Mouse (Mus musculus): ENCODE measurements at regions not wholly inside any gene's neighbourhood (a gene's known extent, or its start where the extent isn't known, plus 50 kb on each side); places are given as distances from the start of the nearest gene placed in this dataset.

DNA sequence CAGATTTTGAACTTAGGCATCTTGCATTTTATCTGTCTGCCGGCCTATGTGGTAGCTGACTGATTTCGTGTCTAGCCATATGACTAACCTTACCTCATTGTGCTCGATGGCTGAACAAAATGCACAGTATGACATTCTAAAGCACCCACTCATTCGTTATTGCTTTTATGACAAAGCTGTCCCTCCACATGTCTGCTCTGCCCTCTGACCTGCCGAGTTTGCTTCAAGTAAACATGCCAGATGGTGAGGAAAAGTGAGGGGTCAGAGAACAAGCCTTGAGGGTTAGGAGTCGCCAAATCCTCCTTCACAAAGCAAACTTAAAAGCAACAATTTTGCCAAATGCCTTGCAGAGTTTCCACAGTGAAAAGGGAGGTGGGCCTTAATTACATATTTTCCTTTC, 196.0 kb upstream of the Elavl2 start:
- no peaks in the 10 kb centered on the region for H3K4me1 ChIP-seq (replicated peaks; ENCODE audit: low read depth, low read length)
- TF ChIP-seq POU5F1 (IDR thresholded peaks at IDR 0.05; ENCODE audit: borderline replicate concordance, low read length) = no peak
- no peak for TF ChIP-seq CTCF (conservative IDR thresholded peaks at IDR 0.05; ENCODE audit: low read length)
- no peak for TF ChIP-seq NANOG (IDR thresholded peaks at IDR 0.05; ENCODE audit: borderline replicate concordance, low read length)
- H3K4me3 ChIP-seq (replicated peaks; ENCODE audit: low read length) = no peak overlapping the region

DNA sequence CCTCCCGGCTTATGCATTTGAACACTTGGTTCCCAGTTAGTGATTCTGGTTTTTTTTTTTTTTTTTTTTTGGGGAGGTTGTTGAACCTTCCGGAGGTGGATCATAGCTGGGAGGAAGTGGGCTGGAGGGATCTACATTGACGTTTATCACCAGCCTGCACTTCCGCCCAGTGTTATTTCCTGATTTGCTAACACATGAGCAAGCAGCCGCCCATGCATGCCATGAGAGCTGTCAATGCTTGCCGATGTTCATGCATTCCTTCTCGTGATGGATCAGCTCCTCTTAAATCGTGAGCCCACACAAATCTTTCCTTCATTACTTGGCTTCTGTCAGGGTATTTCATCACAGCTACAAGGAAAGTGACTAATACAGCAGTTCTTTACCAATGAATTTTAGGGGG, 195.2 kb upstream of the Elavl2 start:
- Histone ChIP-seq H3K27me3 (ENCODE audit: insufficient read depth, low read length) (no peaks in the 10 kb centered on the region), H3K4me3 (replicated peaks; ENCODE audit: low read length) (no peak overlapping the region), H3K36me3 (ENCODE audit: insufficient read depth, low read length) (no peaks in the 10 kb centered on the region), H3K4me1 (replicated peaks; ENCODE audit: low read depth, low read length) (no peaks in the 10 kb centered on the region), H3K9me3 (ENCODE audit: low read length) (no peaks in the 10 kb centered on the region)
- TF ChIP-seq CTCF (conservative IDR thresholded peaks at IDR 0.05; ENCODE audit: low read length) (no peak), POU5F1 (IDR thresholded peaks at IDR 0.05; ENCODE audit: borderline replicate concordance, low read length) (no peak), NANOG (IDR thresholded peaks at IDR 0.05; ENCODE audit: borderline replicate concordance, low read length) (no peak)

More for the DNA sequence above, 196.0 kb upstream of the Elavl2 start:
- no peaks in the 10 kb centered on the region for H3K27me3 ChIP-seq (ENCODE audit: insufficient read depth, low read length)
- H3K9me3 ChIP-seq (ENCODE audit: low read length) = no peaks in the 10 kb centered on the region
- no peaks in the 10 kb centered on the region for H3K36me3 ChIP-seq (ENCODE audit: insufficient read depth, low read length)

DNA sequence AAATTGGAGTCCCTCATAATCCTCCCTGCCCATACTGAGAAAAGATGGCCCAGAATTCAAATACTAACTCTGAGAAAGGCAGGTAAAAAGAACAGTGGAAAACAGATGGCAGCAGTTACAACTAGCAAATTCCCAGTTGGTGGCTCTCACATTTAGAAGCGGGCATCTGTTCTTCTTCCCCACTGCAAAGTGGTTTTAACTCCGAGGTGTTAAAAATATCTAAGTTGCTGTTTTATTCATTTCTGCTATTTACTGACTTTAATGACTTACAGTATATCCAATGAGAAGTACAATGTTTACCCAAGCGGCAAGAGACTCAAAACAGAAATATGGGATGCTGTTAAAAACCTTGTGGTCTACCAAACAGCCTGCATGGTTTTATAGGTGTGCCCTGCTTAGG, 189.2 kb upstream of the Elavl2 start:
- H3K4me1 ChIP-seq (replicated peaks; ENCODE audit: low read depth, low read length) = no peaks in the 10 kb centered on the region
- no peak for TF ChIP-seq NANOG (IDR thresholded peaks at IDR 0.05; ENCODE audit: borderline replicate concordance, low read length)
- TF ChIP-seq POU5F1 (IDR thresholded peaks at IDR 0.05; ENCODE audit: borderline replicate concordance, low read length) = no peak
- TF ChIP-seq CTCF (conservative IDR thresholded peaks at IDR 0.05; ENCODE audit: low read length) = no peak
- no peaks in the 10 kb centered on the region for H3K9me3 ChIP-seq (ENCODE audit: low read length)
- no peak overlapping the region for H3K4me3 ChIP-seq (replicated peaks; ENCODE audit: low read length)
- H3K27me3 ChIP-seq (ENCODE audit: insufficient read depth, low read length) = no peaks in the 10 kb centered on the region
- H3K36me3 ChIP-seq (ENCODE audit: insufficient read depth, low read length) = no peaks in the 10 kb centered on the region

DNA sequence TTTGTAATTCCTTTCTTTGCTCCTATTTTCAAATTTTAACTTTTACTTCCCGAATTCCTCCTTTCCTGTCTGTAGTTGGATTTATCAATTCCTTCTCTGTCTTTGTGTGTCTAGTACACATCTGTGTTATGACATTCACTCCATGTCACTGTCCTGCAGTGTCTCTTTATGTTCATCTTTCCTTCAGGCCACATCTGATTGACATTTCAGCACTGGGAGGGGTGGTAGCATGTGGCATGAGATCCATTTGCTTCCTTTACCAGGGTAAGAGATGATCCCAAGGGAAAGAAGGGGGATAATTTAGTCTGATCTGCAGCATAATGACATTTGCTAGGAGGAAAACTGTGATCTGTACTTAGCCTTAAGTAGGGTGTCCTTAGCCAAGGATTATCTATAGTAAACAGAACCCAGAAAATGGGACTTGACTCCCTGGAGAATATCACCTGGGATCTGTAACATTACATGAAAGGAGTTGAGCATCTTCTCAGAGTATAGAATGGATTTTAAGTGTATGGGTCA, 187.0 kb upstream of the Elavl2 start:
- no peak overlapping the region for H3K4me3 ChIP-seq (replicated peaks; ENCODE audit: low read length)
- TF ChIP-seq POU5F1 (IDR thresholded peaks at IDR 0.05; ENCODE audit: borderline replicate concordance, low read length) = no peak
- no peak for TF ChIP-seq NANOG (IDR thresholded peaks at IDR 0.05; ENCODE audit: borderline replicate concordance, low read length)
- no peak for TF ChIP-seq CTCF (conservative IDR thresholded peaks at IDR 0.05; ENCODE audit: low read length)
- H3K27me3 ChIP-seq (ENCODE audit: insufficient read depth, low read length) = no peaks in the 10 kb centered on the region
- H3K36me3 ChIP-seq (ENCODE audit: insufficient read depth, low read length) = no peaks in the 10 kb centered on the region
- no peaks in the 10 kb centered on the region for H3K9me3 ChIP-seq (ENCODE audit: low read length)
- H3K4me1 ChIP-seq (replicated peaks; ENCODE audit: low read depth, low read length) = no peaks in the 10 kb centered on the region; the same call in 1 of the 2 replicates

DNA sequence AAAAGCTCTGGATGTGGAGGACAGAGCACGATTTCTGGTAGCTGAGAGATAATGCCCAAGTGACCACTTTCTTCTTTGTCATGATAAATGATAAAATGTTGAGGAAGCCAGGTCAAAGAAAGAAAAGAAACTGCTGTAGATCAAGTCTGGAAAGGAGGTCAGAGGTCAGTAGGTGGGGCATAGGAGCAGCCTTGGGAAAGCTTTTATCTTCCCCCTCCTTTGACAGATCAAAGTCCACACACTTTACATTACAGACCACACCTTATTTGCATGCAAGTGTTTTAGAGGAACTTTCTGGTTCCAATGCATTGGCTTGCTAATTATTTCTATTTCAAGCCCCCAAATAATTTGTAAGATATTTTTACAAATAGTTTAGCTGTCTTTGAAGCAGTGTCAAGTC, 182.4 kb upstream of the Elavl2 start:
- no peaks in the 10 kb centered on the region; the same call in 1 of the 2 replicates for H3K4me1 ChIP-seq (replicated peaks; ENCODE audit: low read depth, low read length)
- TF ChIP-seq NANOG (IDR thresholded peaks at IDR 0.05; ENCODE audit: borderline replicate concordance, low read length) (no peak), CTCF (conservative IDR thresholded peaks at IDR 0.05; ENCODE audit: low read length) (no peak), POU5F1 (IDR thresholded peaks at IDR 0.05; ENCODE audit: borderline replicate concordance, low read length) (no peak)

DNA sequence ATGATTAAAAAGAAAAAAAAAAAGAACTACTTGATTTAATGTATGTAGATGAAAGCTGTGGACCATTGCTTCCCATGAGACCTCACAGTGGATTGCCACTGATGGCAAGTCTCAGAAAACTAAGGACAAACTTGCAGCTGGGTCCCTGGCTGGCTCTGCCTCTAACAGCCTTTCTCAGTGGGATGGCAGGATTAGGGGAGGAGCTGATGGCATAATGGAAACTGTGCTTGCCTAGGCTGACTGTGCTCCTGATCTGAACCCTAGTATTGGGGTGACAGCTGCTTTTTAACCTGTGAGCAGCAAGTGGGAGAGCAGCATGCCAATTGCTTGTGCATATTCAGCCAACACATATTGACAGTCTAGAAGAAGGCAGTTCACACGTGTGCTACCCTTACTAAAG, 156.9 kb upstream of the Elavl2 start:
- Histone ChIP-seq H3K9me3 (ENCODE audit: low read length) (no peaks in the 10 kb centered on the region), H3K4me3 (replicated peaks; ENCODE audit: low read length) (no peak overlapping the region), H3K27me3 (ENCODE audit: insufficient read depth, low read length) (no peaks in the 10 kb centered on the region), H3K36me3 (ENCODE audit: insufficient read depth, low read length) (no peaks in the 10 kb centered on the region), H3K4me1 (replicated peaks; ENCODE audit: low read depth, low read length) (no peaks in the 10 kb centered on the region)
- TF ChIP-seq POU5F1 (IDR thresholded peaks at IDR 0.05; ENCODE audit: borderline replicate concordance, low read length) (no peak), NANOG (IDR thresholded peaks at IDR 0.05; ENCODE audit: borderline replicate concordance, low read length) (no peak), CTCF (conservative IDR thresholded peaks at IDR 0.05; ENCODE audit: low read length) (no peak)

More for the DNA sequence above, 182.4 kb upstream of the Elavl2 start:
- Histone ChIP-seq H3K4me3 (replicated peaks; ENCODE audit: low read length) (no peak overlapping the region), H3K27me3 (ENCODE audit: insufficient read depth, low read length) (no peaks in the 10 kb centered on the region), H3K36me3 (ENCODE audit: insufficient read depth, low read length) (no peaks in the 10 kb centered on the region), H3K9me3 (ENCODE audit: low read length) (no peaks in the 10 kb centered on the region)

DNA sequence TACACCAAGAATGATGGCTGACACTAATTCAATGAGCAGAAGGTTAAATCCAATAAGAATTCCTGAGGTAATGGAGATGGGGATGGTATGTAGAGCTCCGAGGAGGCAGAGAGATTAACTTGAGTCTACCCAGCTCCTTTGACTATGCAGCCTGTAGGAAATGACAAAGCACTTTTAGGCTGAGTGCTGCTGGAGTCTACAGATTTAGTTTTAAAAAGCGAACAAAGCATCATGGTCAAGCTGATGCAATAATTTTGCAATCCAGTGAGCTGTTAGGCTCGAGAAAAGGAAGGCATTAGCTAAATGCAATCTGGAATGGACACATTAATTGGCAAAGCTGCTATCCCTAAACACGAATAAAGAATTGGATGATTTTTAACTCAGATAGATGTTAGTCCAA, 156.4 kb upstream of the Elavl2 start:
- Histone ChIP-seq H3K4me1 (replicated peaks; ENCODE audit: low read depth, low read length) (no peaks in the 10 kb centered on the region), H3K36me3 (ENCODE audit: insufficient read depth, low read length) (no peaks in the 10 kb centered on the region), H3K27me3 (ENCODE audit: insufficient read depth, low read length) (no peaks in the 10 kb centered on the region), H3K9me3 (ENCODE audit: low read length) (no peaks in the 10 kb centered on the region), H3K4me3 (replicated peaks; ENCODE audit: low read length) (no peak overlapping the region)
- TF ChIP-seq CTCF (conservative IDR thresholded peaks at IDR 0.05; ENCODE audit: low read length) (no peak), POU5F1 (IDR thresholded peaks at IDR 0.05; ENCODE audit: borderline replicate concordance, low read length) (no peak)

DNA sequence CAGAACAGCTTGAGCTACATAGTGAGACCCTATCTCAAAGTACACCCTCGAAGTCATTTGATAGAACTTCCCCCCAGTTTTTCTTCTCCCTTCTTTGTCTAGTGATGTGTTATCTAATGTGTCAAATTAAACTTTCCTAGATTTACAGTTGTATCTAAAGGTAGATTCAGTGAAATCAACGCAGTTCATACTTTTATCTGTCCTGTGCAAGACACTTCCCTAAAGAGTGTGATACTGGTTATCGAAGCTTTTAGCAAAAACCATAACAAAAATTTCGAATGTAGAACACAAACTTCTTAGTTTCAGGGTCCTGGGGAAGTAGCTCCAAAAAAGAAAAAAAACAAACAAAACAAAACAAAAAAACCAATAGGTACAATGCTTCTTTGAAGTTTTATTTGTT, 123.8 kb upstream of the Elavl2 start:
- Histone ChIP-seq H3K36me3 (ENCODE audit: insufficient read depth, low read length) (no peaks in the 10 kb centered on the region), H3K4me1 (replicated peaks; ENCODE audit: low read depth, low read length) (no peaks in the 10 kb centered on the region), H3K4me3 (replicated peaks; ENCODE audit: low read length) (no peak overlapping the region), H3K27me3 (ENCODE audit: insufficient read depth, low read length) (no peaks in the 10 kb centered on the region), H3K9me3 (ENCODE audit: low read length) (no peaks in the 10 kb centered on the region)
- no peak for TF ChIP-seq POU5F1 (IDR thresholded peaks at IDR 0.05; ENCODE audit: borderline replicate concordance, low read length)
- no peak for TF ChIP-seq CTCF (conservative IDR thresholded peaks at IDR 0.05; ENCODE audit: low read length)
- no peak for TF ChIP-seq NANOG (IDR thresholded peaks at IDR 0.05; ENCODE audit: borderline replicate concordance, low read length)

DNA sequence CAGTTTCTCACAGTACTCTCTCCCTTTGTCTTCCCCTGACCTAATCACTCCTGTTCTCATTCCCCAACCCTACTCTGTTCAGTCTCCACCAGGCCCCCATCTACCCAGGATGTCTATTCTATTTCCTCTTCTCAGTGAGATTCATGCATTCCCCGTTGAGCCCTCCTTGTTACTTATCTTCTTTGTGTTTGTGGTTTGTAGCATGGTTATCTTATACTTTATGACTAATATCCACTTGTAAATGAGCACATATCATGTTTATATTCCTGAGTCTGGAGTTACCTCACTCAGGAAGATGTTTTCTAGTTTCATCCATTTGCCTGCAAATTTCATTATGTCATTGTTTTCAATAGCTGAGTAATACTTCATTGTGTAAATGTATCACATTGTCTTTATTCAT, 111.0 kb upstream of the Elavl2 start:
- Histone ChIP-seq H3K36me3 (ENCODE audit: insufficient read depth, low read length) (no peaks in the 10 kb centered on the region), H3K4me3 (replicated peaks; ENCODE audit: low read length) (no peak overlapping the region), H3K27me3 (ENCODE audit: insufficient read depth, low read length) (no peaks in the 10 kb centered on the region), H3K4me1 (replicated peaks; ENCODE audit: low read depth, low read length) (no peaks in the 10 kb centered on the region), H3K9me3 (ENCODE audit: low read length) (no peaks in the 10 kb centered on the region)
- TF ChIP-seq NANOG (IDR thresholded peaks at IDR 0.05; ENCODE audit: borderline replicate concordance, low read length) (no peak), CTCF (conservative IDR thresholded peaks at IDR 0.05; ENCODE audit: low read length) (no peak), POU5F1 (IDR thresholded peaks at IDR 0.05; ENCODE audit: borderline replicate concordance, low read length) (no peak)

Measured in E14TG2a.4 (cell line).